Mouse (Mus musculus): ENCODE data around the gene Slc17a6. TPM values are rescaled to one million over a fixed set of nuclear protein-coding genes. Genes with fewer than 3 reads are reported as not detected.
"Not testable (repeated sequence)": the region's sequence is repeated elsewhere in the genome, so short reads cannot be mapped to it uniquely, and the experiment has no call there.

The Slc17a6 gene
- total RNA-seq, 2 experiments from 2014 or later = not detected

DNA sequence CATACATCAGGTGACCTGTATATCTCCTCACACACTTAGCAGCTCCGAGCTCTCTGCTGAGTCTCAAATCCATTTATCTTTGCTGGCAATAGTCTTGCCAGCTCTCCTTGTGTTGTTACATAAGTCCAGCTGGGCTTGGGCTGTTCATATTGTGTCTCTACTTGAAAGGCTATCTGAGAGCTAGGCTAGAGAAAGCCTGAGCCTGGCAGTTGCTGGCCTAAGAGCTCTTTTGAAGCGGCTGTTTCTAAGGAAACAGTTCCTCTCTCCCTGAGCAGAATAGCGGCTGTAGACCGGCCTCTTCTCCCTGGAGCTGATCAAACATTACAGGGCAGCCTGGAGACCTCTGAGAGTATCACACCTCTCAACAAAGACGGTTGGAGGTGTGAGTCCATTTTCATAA lies 40.6 kb downstream of the Slc17a6 start:
- no peak for ATAC-seq (replicated peaks; ENCODE audit: poor library complexity)

DNA sequence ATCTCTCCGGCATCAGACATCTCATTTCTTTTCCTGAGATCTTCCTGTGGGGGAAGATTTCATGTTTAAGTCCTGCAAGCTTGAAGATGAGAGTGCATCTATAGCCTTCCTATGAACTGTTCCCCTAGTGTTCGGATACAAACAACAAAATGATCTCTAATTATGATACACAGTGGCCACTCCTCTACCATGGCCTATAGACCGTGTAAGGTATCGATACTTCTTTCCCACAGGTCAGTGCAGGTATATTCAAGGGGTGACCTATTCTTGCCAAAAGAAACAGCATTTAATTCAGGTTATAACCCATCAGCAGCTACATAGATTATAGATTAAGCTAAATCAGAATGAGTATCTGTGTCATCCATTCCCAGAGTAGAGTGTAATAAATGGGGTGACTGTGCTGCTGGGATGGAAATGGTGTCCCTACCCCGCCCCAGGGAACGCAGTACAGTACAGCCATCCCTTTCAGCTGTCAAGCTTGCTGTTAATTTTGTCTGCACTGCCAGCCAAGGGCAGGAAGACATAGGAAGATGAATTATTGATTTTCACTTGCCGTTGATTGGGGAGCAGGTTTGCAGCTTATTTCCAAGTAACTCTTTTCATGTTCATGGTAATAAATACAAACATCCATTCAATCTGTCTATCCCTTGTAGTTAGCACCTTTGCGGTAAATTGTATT lies 71.9 kb downstream of the Slc17a6 start:
- ATAC-seq (replicated peaks; ENCODE audit: poor library complexity) = no peak

DNA sequence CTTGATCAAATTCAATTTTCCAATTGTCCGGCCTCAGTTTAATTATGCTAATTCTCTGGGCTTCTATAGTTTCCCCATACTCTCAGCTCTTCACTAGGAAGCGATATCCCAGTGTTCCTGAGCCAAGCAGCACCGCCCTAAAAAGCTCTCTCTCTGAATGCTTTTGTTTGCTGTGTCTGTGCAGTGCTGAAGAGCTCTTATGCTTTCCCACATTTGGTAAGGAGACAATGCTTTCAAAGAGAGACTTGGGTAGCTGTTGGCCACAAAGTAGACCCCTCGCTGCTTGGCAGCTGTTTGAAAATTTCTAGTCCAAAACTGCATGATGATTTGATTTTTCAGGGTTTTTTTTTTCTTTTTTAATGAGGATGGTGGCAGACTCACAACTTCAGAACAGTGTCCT lies 72.6 kb downstream of the Slc17a6 start:
- ATAC-seq (replicated peaks; ENCODE audit: poor library complexity) = no peak

DNA sequence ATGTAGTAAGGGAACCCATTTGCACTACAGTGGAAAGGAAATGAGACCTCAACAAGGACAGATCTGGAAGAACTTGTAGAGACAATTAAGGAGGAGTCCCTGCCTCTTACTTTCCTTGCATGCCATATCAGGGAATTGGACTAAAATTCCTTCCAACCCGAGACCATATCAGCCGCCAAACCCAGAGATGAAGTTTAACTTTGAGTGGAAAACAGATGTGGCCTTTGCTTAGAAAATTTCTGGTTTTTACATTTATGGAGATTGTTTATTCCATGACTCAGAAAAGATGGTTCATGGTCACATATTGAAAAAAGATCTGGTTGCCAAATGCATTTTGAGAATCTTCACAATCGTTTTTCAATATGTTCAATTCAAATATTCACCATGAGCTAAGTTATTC lies 87.7 kb downstream of the Slc17a6 start:
- no peak for ATAC-seq (replicated peaks; ENCODE audit: poor library complexity)

DNA sequence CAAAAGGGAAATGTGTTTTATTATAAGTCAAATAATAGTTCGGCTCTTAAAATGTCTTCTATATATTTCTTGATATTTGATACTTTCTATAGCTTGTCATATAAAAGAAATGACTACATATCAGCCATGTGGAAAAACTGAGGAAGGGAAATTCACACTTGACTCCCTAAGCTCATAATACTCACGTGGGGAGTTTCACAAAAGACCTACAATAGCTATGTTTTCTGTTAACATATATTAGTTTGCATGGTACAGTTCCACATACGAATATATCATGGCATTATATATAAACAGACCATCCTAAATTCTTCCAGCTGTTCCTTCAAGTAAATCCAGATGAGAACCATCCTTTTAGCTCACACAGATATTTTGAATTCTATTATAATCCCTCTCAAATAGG lies 88.5 kb downstream of the Slc17a6 start:
- not testable (repeated sequence) for ATAC-seq (replicated peaks; ENCODE audit: poor library complexity)

DNA sequence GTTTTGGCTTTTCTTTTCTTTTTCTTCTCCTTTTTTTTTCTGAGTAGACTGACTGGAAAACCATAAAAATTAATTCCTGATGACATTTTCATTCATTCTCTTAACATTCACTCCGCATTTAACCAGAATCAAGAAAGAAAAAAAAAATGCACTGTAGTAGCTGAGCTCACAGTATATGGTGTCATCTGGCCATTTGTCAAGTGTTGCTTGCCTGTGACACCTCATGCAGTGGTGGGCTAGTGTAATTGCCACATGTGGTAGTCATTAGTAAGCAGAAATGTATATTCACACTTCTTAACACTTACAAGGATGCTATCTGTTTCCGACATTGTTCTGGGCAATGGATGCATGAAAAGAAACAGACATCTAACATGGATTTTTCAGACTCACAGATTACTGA lies 94.0 kb downstream of the Slc17a6 start:
- ATAC-seq (replicated peaks; ENCODE audit: poor library complexity) = no peak

Other genes starting within 250 kb of the Slc17a6 start
- gene Ano5, start 111.0 kb upstream of the Slc17a6 start, total RNA-seq (2015) = not detected in 2 replicates
- not detected in 2 replicates for gene Ano5, start 111.0 kb upstream of the Slc17a6 start, total RNA-seq (2017)
- 9.7 and 14.2 TPM in 2 replicates for gene Gas2, start 240.0 kb downstream of the Slc17a6 start, total RNA-seq (2015)
- gene Gas2, start 240.0 kb downstream of the Slc17a6 start, total RNA-seq (2017) = 7.5 and 11.4 TPM in 2 replicates
- gene Fancf, start 240.3 kb downstream of the Slc17a6 start, total RNA-seq (2015) = 11.0 and 11.3 TPM in 2 replicates
- 8.7 and 9.5 TPM in 2 replicates for gene Fancf, start 240.3 kb downstream of the Slc17a6 start, total RNA-seq (2017)

All from megakaryocyte progenitor cell, adult 5-6 weeks (primary cell).